Mouse (Mus musculus) lung, postnatal 14 days (tissue): ENCODE measurements around the gene Bhlhb9.
A peak's percentile ranks its signal among the peaks of the same experiment; 100 is the strongest.
"Not testable (repeated sequence)": the region's sequence is repeated elsewhere in the genome, so short reads cannot be mapped to it uniquely, and the experiment has no call there.

ENCODE experiments used
- DNase-seq: peaks from one replicate; pipeline ENCODE4 v3.0.0; 2021

Gene Bhlhb9

DNA sequence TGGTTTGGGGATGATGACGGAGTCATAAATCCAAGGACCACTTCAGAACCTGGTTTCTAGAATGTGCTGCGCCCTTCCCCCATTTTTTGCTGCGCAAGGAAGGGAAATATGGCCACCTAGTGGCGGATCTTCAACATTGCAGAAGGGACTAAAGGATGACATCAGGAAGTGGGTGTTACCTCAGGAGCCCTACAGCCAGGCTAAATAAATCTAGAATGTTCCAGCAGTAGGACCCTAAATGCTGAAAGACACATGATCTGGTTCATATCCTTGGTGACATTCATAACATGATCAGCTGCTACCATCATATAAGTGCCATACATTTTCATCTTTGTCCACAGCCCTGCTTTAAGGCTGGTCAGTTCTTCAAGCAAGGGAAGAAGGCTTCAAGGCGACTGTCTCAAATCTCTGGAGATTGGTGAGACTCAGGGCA lies at the start of gene Bhlhb9:
Gene Bhlhb9, plus strand, starts transcription at position 383 of the 433 bp plus-strand sequence.
- peak; percentile 51 for DNase-seq

DNA sequence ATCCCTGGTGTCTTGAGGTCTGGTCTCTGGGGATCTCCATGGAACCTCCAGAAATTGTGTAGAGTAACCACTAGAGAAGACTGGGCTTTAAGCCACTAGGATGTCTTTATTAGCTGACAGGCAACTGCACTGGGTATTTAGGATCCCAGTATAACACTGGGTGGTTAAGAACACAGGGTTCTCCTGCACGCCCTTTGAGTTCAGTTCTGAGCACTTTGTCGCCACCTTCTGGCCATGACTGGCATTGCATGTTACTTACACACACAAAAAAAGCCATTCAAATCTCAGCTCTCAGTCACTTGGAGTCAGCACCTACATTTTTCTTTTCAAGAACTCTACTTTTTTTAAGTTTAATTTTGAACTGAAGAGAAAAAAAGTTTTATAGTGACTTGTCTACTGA lies 44.6 kb upstream of the Bhlhb9 start:
- DNase-seq: peak; percentile 75

DNA sequence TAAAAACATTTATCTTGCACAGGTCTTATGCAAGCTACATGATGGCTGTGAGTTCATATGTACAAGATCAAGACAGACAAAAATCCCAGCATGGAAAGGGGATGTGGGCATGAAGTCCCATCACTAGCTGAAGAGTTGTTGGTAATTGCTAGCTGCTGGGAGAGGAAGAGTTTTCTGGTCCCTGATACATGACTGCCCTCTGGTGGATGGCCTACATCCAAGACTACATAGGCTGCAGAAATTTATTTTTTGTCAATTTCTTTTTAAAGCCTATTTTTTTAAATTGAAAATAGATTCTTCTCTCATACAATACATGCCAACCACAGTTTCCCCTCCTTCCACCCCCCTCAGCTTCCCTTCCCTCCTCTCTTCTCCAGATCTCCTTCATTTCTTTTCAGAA lies 35.7 kb upstream of the Bhlhb9 start:
- peak; percentile 33 for DNase-seq

DNA sequence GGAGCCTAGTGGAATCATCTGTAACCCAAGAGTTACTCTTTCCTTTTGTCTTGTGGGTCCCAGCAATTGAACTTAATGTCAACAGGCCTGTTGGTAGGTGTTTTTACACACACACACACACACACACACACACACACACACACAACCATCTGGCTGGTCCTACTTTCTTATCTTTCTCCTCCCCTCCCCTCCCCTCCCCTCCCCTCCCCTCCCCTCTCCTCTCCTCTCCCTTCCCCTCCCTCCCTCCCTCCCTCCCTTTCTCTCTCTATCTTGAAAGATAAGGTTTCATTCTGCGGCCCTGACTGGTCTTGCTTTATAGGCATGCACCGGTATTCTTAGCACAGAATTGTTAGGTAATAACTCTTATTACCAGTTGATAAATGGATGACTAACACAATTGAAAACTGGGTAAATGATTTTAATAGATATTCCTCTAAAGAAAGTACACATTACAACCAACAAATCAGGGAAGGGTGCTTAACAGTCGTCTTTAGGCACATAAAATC lies 29.3 kb upstream of the Bhlhb9 start:
- no peak for DNase-seq

DNA sequence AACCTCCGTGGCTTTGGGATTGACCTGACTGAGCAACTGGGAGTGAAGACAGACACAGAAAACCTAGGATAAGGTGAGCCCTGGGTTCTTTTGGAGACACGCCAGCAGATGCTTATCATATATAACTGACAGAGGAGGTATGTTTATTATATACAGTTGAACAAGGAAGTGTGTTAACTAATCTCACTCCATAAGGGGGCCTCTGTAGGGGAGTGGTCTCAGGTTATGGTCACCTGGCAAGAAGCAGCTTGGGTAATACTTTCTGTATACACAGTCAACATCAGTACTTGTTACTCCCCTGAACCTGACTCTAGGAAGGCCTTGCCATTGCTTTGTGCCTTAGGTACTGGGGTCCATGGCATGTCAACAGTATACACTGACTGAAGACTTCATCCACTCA lies 28.8 kb upstream of the Bhlhb9 start:
- DNase-seq: no peak

DNA sequence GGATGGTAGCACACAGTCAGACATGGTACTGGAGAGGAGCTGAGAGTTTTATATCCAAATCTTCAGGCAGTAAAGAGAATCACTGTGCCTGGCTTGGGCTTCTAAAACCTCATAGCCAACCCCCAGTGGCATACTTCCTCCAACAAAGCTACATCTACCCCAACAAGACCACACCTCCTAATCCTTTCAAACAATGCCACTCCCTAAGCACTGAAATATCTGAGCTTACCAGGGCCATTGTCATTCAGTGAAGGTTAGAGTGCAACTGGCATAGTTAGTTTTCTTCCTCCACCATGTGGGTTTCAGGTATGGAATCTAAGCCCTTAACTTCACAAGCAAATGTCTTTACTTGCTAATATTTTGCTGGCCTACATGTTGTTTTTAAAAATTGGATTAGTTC lies 5.9 kb upstream of the Bhlhb9 start:
- no peak for DNase-seq

DNA sequence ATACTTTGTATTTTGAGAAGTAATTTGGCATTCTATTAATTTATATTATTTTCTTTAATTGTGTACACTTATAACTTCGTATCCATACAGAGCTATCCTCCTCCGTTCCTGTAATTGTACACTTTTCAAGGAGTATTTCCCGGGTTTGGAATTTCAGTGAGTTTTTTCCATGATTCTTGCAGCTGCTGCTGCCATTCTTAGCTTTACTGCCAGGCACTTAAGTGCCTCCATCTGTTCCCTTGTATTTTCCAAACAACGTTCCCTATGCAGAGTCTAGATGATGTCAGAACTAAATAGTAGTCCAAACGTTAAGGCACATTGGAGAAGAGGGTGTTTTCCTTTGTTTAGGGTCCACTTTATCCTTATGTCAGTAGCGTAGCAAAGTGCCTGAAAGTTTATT lies 5.1 kb upstream of the Bhlhb9 start:
- no peak for DNase-seq

DNA sequence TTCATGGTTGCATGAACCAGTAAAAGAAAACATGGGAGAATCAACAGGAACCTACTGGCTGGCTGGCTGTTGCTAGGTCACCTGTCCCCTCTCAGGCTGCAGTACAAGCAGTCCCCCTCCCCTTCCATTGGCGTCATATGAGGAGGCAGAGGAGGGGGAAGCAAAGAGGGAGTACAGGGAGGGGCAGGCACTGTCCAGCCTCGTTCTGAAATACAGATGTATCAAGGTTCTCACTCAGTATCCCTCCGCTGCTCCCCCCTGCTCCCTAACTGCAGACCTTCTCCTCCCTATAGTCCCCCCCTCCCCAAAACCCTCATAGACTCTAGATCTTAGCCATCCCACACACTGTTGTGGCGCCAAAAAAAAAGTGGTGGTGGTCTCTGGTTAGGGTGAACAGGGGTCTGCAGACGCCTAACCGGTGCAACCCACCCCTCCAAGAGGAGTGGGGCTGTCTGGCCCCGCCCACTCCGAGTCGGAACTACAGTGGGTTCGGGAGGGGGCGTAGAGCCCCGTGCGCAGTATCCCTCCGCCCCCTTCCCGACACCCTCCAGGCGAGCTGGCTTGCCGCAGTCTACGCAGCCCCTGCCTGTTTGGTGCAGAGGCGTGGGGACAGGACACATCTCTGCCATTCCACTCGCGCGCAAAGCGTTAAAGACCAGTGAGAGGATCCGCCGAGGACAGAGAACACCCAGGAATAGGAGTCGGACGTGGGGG lies 1.6 kb upstream of the Bhlhb9 start:
- peak; percentile 21 for DNase-seq

DNA sequence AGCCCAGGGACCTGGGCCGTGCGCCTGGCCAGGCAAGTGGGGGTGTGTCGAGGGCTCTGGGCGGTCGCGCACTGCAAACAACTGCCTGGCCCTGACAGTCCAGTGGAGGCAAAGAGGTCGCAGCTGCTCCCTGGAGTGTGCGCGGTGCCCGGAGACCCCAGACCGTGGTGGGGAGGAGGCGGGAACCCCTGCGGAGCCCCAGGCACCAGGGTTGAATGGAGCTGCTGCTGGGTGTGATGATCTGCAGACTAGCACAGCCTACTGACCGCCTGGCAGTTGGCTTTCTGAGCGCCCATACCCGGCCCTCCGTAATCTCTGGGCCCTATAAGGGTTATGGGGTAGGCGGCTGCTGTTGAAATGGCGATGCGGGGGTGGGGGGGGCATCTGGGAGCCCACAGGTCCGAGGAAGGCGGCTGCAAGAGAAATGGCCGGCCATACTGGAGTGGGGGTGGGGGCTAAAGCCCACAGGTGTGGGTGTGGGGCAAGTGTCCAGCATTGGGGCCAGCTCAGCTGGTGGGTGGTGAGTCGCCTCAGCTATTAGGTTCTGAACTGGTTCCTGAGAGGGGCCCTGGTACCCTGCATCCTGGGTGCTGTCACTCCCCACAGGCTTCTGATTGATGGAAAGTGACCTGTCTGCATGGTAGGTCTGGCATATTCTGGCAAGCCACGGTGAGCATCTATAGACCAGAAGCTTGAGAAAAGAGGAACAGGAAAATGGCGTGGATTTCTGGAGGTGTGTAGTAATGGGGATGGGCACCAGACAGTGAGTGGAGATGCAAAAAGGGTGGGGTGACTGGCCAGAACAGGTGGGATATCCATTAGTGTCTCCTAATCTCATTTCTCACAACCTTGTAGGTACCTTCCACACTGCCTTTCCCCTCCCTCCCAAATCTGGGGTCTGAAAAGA lies 836 bp upstream of the Bhlhb9 start:
- not testable (repeated sequence) for DNase-seq

DNA sequence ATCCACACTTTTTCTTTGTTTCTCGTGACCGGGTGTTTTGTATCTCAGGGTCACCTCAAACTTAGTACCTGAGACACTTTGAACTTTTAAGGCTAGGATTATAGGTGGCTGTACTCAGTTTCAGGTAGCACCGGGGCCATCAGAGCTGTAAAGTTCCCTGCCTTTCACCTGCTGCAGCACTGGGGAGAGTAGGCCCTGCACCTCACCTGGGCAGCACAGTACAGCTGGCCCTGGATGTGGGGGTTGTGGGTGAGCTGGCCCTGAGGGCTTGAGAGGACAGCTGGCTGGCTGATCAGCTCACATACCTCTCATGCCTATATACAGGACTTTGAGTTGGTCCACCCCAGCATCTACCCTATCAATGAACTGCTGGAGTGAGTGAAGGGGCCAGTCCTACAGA lies 6.8 kb downstream of the Bhlhb9 start:
- no peak for DNase-seq

DNA sequence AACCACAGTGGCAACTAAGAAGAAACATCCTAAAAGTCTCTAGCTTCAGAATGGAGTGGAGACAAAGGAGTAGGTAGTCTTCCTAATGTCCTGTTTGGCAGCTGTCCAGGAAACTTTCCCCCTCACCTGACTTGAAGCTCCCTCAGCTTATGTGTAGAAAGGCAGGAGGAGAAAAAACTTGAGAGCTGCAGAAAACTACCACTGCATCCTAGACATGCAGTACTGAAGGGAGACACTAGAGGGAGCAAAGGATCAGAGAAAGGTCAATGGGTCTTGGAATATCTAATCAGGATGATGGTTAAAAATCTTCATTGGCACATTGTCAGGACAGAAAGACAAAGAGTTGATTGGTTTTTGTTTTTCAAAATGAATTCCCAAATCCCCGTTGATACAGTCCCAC lies 8.4 kb downstream of the Bhlhb9 start:
- peak; percentile 53 for DNase-seq

DNA sequence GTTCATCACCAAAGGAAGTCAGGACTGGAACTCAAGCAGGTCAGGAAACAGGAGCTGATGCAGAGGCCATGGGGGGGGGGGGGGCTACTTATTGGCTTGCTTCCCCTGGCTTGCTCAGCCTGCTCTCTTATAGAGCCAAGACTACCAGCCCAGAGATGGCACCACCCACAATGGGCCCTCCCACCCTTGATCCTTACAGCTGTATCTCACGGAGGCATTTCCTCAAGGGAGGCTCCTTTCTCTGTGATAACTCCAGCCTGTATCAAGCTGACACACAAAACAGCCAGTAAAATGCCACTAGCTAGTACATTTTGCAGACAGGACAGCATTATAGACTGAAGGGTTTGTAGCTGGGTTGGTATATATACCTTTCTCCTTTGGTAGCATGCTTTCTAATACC lies 38.5 kb downstream of the Bhlhb9 start:
- DNase-seq: not testable (repeated sequence)

DNA sequence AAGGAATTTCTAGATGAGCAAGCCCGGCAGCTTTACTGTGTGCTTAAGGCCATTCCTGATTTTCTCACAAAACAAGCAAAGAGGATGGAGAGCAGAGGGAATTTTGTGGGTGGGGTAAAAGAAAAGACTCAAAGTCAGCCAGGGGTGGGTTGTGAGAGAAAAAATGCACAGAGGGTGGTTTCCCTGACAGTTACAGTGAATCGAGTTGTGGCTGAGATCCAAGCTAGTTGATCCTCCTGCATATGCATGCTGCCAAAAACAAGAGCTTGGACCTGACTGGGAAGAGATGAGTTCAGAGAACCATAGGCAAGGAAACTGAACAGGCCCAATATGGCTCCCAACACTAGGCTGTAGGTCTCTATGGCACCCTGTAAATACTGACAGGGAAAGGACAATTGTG lies 40.5 kb downstream of the Bhlhb9 start:
- no peak for DNase-seq

DNA sequence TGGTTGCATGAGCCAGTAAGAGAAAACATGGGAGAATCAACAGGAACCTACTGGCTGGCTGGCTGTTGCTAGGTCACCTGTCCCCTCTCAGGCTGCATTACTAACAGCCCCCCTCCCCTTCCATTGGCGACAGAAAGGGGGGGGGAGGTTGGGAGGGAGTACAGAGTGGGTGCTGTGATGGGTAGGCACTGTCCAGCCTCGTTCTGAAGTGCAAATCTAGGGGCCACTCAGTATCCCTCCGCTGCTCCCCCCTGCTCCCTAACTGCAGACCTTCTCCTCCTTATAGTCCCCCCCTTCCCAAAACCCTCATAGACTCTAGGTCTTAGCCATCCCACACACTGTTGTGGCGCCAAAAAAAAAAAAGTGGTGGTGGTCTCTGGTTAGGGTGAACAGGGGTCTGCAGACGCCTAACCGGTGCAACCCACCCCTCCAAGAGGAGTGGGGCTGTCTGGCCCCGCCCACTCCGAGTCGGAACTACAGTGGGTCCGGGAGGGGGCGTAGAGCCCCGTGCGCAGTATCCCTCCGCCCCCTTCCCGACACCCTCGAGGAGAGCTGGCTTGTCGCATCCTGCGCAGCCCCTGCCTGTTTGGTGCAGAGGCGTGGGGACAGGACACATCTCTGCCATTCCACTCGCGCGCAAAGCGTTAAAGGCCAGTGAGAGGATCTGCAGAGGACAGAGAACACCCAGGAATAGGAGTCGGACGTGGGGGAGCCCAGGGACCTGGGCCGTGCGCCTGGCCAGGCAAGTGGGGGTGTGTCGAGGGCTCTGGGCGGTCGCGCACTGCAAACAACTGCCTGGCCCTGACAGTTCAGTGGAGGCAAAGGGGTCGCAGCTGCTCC lies 41.3 kb downstream of the Bhlhb9 start, which contains the start of gene Gprasp2:
Gene Gprasp2, plus strand, starts transcription at position 514 of the 840 bp plus-strand sequence.
- not testable (repeated sequence) for DNase-seq

DNA sequence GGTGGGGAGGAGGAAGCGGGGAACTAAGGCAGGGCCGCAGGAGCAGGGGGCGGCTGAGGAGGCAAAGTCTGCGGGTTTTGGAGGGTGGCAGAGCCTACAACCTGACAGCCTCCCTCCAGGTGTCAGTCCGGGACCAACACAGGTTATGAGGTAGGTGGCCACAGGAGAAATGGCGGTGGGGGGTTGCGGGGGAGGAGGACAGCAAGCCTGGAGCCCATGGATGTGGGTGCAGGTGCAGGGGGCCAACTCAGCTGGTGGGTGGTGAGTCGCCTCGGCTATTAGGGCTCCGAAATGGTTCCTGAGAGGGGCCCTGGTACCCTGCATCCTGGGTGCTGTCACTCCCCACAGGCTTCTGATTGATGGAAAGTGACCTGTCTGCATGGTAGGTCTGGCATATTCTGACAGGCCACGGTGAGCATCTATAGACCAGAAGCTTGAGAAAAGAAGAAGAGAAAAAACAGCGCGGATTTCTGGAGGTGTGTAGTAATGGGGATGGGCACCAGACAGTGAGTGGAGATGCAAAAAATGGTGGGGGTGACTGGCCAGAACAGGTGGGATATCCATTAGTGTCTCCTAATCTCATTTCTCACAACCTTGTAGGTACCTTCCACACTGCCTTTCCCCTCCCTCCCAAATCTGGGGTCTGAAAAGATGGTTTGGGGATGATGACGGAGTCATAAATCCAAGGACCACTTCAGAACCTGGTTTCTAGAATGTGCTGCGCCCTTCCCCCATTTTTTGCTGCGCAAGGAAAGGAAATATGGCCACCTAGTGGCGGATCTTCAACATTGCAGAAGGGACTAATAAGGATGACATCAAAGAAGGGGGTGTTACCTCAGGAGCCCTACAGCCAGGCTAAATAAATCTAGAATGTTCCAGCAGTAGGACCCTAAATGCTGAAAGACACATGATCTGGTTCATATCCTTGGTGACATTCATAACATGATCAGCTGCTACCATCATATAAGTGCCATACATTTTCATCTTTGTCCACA lies 42.3 kb downstream of the Bhlhb9 start:
- peak; percentile 15 for DNase-seq

DNA sequence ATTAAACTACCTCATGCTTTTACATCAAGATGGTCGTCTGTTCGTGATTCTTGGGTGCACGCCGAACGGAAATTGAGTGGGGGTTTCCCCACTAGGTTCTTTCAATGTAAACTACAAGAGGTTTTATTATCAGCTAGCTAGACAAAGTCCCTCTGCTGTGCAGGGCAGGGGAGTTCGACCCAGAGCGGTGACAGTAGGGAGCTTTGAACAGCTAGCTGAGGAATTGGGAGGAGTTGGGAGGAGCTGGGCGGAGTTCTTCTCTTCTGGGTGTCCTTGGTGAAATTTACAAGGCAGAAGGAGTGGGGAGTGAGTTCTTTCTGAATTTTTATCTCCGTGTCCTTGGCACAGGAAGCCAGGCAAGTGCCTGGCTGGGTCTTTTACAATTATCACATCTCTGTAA lies 69.4 kb downstream of the Bhlhb9 start:
- not testable (repeated sequence) for DNase-seq

DNA sequence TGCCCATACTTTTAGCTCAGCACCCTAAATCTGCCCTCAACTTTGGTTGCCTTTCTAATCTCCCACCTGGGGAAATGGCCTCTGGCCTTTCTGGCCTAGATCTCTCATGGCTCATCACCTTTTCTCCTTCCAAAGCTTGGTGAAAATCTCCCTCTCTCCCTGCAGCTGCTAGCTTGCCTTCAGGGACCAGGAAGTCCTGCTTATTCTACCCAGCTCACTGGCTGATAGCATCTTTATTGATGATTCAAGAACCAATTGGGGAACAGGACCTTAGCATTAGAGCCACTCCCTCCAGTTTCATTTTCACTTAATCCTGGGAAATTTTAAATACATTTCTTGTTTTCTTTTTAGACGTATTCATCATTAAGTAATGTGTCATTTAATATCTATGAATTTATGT lies 79.3 kb downstream of the Bhlhb9 start:
- no peak for DNase-seq

DNA sequence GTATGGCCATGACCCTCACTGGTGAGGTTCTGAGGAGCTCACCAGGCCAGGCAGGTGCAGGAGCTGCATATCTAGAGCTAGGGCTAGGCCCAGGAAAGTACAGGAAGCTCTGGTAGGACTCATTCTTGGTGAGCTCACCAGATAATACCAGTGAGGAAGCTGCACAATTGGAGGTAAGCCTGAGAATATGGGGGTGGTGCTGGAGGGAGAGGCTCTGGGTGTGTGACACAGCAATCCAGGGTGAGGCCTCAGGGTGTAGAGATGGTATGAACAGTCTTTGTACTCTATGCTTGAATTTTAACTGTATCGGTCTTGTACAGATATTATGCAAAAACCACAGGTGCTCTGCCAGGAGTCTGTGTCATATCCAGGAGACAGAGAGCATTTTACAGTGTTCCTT lies 82.2 kb downstream of the Bhlhb9 start:
- no peak for DNase-seq

DNA sequence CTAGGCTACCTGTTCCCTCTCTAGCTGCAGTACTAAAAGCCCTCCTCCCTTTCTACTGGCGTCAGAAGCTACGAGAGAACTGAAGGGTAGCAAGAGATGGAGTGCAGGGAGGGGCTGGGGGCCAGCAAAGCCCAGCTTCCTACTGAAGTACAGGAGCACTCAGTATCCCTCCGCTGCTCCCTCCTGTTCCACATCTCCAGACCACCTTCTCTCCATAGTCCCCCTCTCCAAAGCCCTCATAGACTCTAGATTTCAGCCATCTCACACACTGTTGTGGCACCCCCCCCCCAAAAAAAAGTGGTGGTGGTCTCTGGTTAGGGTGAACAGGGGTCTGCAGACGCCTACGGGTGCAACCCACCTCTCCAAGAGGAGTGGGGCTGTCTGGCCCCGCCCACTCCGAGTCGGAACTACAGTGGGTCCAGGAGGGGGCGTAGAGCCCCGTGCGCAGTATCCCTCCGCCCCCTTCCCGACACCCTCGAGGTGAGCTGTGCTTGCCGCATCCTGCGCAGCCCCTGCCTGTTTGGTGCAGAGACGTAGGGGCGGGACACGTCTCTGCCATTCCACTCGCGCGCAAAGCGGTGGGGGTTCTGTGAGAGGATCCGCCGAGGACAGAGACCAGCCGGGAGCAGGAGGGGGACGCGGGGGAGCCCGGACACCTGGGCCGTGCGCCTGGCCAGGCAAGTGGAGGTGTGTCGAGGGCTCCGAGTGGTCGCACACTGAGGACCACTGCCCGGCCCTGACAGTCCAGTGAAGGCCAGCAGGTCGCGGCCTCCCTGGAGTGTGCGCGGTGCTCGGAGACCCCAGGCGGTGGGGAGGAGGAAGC lies 88.2 kb downstream of the Bhlhb9 start:
- DNase-seq: peak; percentile 53

DNA sequence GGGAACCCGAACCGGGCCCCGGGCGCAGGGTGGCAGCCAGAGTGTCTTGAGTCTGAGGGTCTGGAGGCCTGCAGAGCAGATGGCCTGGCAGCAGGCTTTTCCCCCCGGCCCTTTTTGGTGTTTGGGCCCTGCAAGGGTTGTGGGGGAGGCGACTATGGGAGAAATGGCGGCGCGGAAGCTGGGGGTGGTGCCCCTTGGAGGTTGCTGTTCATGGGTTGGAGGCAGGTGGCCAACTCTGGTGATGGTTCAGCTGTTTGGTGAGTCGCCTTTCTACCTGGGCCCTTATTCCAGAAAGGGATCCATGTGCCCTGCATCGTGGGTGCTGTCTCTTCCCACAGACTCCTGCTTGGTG lies 88.8 kb downstream of the Bhlhb9 start:
- DNase-seq: peak; percentile 3

DNA sequence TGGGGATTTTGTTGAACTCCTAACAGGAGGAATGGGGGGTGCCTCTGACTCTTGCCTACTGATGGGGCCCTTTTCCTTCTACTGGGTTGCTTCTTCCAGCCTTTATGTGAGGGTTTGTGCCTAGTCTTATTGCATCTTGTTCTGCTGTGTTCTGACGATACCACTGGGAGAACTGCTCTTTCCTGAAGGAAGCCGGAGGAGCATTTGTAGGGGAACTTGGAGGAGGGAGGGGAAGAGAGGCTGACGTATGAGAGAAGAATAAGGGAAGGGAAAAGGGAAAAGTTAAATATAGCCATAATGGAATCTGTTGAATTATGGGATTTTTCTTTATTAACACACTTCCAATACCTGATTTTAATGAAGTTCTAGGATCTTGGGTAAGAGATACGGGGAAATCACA lies 119.2 kb downstream of the Bhlhb9 start:
- no peak for DNase-seq
